Mouse (Mus musculus): ENCODE measurements around the gene Rbpj. TPM values are rescaled to one million over a fixed set of nuclear protein-coding genes. Genes with fewer than 3 reads are reported as not detected.

The Rbpj gene
- polyA plus RNA-seq, 1 experiment: not detected

- no peak overlapping the region for H3K27ac ChIP-seq (ENCODE audit: insufficient read depth, low read depth, low read length)
- TF ChIP-seq POLR2A (IDR thresholded peaks at IDR 0.05; ENCODE audit: insufficient read depth, low read depth, low read length): no peak
- TF ChIP-seq CTCF (IDR thresholded peaks at IDR 0.05; ENCODE audit: insufficient read depth, low read depth, low read length): no peak
- H3K4me3 ChIP-seq (ENCODE audit: insufficient read depth, low read depth, low read length): no peak overlapping the region
- H3K4me1 ChIP-seq (ENCODE audit: control insufficient read depth, insufficient read depth, low read length): no peaks in the 10 kb centered on the region
- 80% methylated on average over 3 of the region's 3 CpGs for WGBS
These were observed 171.3 kb downstream of the Rbpj start for GRCm38 (mm10) chr5:53637206-53637605.

GRCm38 (mm10) chr5:53638647-53639046, 172.7 kb downstream of the Rbpj start:
- no peak for TF ChIP-seq CTCF (IDR thresholded peaks at IDR 0.05; ENCODE audit: insufficient read depth, low read depth, low read length)
- TF ChIP-seq POLR2A (IDR thresholded peaks at IDR 0.05; ENCODE audit: insufficient read depth, low read depth, low read length): no peak
- Histone ChIP-seq H3K4me1 (ENCODE audit: control insufficient read depth, insufficient read depth, low read length) (no peaks in the 10 kb centered on the region), H3K27ac (ENCODE audit: insufficient read depth, low read depth, low read length) (no peak overlapping the region), H3K4me3 (ENCODE audit: insufficient read depth, low read depth, low read length) (no peak overlapping the region)
- WGBS: 70% methylated on average over 3 of the region's 3 CpGs

GRCm38 (mm10) chr5:53646669-53647068, 180.7 kb downstream of the Rbpj start:
- 85% methylated on average over 4 of the region's 9 CpGs for WGBS
- no peaks in the 10 kb centered on the region for H3K4me1 ChIP-seq (ENCODE audit: control insufficient read depth, insufficient read depth, low read length)
- H3K4me3 ChIP-seq (ENCODE audit: insufficient read depth, low read depth, low read length): no peak overlapping the region
- TF ChIP-seq POLR2A (IDR thresholded peaks at IDR 0.05; ENCODE audit: insufficient read depth, low read depth, low read length) (no peak), CTCF (IDR thresholded peaks at IDR 0.05; ENCODE audit: insufficient read depth, low read depth, low read length) (no peak)
- H3K27ac ChIP-seq (ENCODE audit: insufficient read depth, low read depth, low read length): no peak overlapping the region

GRCm38 (mm10) chr5:53647358-53647757, 181.4 kb downstream of the Rbpj start:
- no peak for TF ChIP-seq POLR2A (IDR thresholded peaks at IDR 0.05; ENCODE audit: insufficient read depth, low read depth, low read length)
- TF ChIP-seq CTCF (IDR thresholded peaks at IDR 0.05; ENCODE audit: insufficient read depth, low read depth, low read length): no peak
- no peak overlapping the region for H3K27ac ChIP-seq (ENCODE audit: insufficient read depth, low read depth, low read length)
- WGBS: 93% methylated on average over 2 of the region's 2 CpGs
- H3K4me1 ChIP-seq (ENCODE audit: control insufficient read depth, insufficient read depth, low read length): no peaks in the 10 kb centered on the region
- H3K4me3 ChIP-seq (ENCODE audit: insufficient read depth, low read depth, low read length): no peak overlapping the region

GRCm38 (mm10) chr5:53656596-53656995, 190.6 kb downstream of the Rbpj start:
- no peak overlapping the region for H3K4me3 ChIP-seq (ENCODE audit: insufficient read depth, low read depth, low read length)
- H3K27ac ChIP-seq (ENCODE audit: insufficient read depth, low read depth, low read length): no peak overlapping the region
- H3K4me1 ChIP-seq (ENCODE audit: control insufficient read depth, insufficient read depth, low read length): no peaks in the 10 kb centered on the region
- TF ChIP-seq POLR2A (IDR thresholded peaks at IDR 0.05; ENCODE audit: insufficient read depth, low read depth, low read length) (no peak), CTCF (IDR thresholded peaks at IDR 0.05; ENCODE audit: insufficient read depth, low read depth, low read length) (no peak)
- 24% methylated on average over 1 of the region's 1 CpGs for WGBS

GRCm38 (mm10) chr5:53657925-53658324, 192.0 kb downstream of the Rbpj start:
- H3K27ac ChIP-seq (ENCODE audit: insufficient read depth, low read depth, low read length): no peak overlapping the region
- no peak overlapping the region for H3K4me3 ChIP-seq (ENCODE audit: insufficient read depth, low read depth, low read length)
- H3K4me1 ChIP-seq (ENCODE audit: control insufficient read depth, insufficient read depth, low read length): no peaks in the 10 kb centered on the region
- 81% methylated on average over 6 of the region's 6 CpGs for WGBS
- TF ChIP-seq CTCF (IDR thresholded peaks at IDR 0.05; ENCODE audit: insufficient read depth, low read depth, low read length): no peak

- WGBS: 78% methylated on average over 2 of the region's 2 CpGs
- Histone ChIP-seq H3K27ac (ENCODE audit: insufficient read depth, low read depth, low read length) (no peak overlapping the region), H3K4me3 (ENCODE audit: insufficient read depth, low read depth, low read length) (no peak overlapping the region), H3K4me1 (ENCODE audit: control insufficient read depth, insufficient read depth, low read length) (no peaks in the 10 kb centered on the region)
- no peak for TF ChIP-seq POLR2A (IDR thresholded peaks at IDR 0.05; ENCODE audit: insufficient read depth, low read depth, low read length)
- TF ChIP-seq CTCF (IDR thresholded peaks at IDR 0.05; ENCODE audit: insufficient read depth, low read depth, low read length): no peak
These were observed 195.6 kb downstream of the Rbpj start for GRCm38 (mm10) chr5:53661508-53661907.

GRCm38 (mm10) chr5:53662413-53662812, 196.5 kb downstream of the Rbpj start:
- no peak overlapping the region for H3K4me3 ChIP-seq (ENCODE audit: insufficient read depth, low read depth, low read length)
- WGBS: 38% methylated on average over 1 of the region's 1 CpGs
- no peaks in the 10 kb centered on the region for H3K4me1 ChIP-seq (ENCODE audit: control insufficient read depth, insufficient read depth, low read length)
- no peak overlapping the region for H3K27ac ChIP-seq (ENCODE audit: insufficient read depth, low read depth, low read length)
- TF ChIP-seq POLR2A (IDR thresholded peaks at IDR 0.05; ENCODE audit: insufficient read depth, low read depth, low read length): no peak
- TF ChIP-seq CTCF (IDR thresholded peaks at IDR 0.05; ENCODE audit: insufficient read depth, low read depth, low read length): no peak

GRCm38 (mm10) chr5:53663665-53664064, 197.7 kb downstream of the Rbpj start:
- H3K27ac ChIP-seq (ENCODE audit: insufficient read depth, low read depth, low read length): no peak overlapping the region
- no peak overlapping the region for H3K4me3 ChIP-seq (ENCODE audit: insufficient read depth, low read depth, low read length)
- no peaks in the 10 kb centered on the region for H3K4me1 ChIP-seq (ENCODE audit: control insufficient read depth, insufficient read depth, low read length)
- no peak for TF ChIP-seq CTCF (IDR thresholded peaks at IDR 0.05; ENCODE audit: insufficient read depth, low read depth, low read length)
- TF ChIP-seq POLR2A (IDR thresholded peaks at IDR 0.05; ENCODE audit: insufficient read depth, low read depth, low read length): no peak

- Histone ChIP-seq H3K27ac (ENCODE audit: insufficient read depth, low read depth, low read length) (no peak overlapping the region), H3K4me1 (ENCODE audit: control insufficient read depth, insufficient read depth, low read length) (no peaks in the 10 kb centered on the region), H3K4me3 (ENCODE audit: insufficient read depth, low read depth, low read length) (no peak overlapping the region)
- TF ChIP-seq POLR2A (IDR thresholded peaks at IDR 0.05; ENCODE audit: insufficient read depth, low read depth, low read length) (no peak), CTCF (IDR thresholded peaks at IDR 0.05; ENCODE audit: insufficient read depth, low read depth, low read length) (no peak)
- WGBS: 91% methylated on average over 5 of the region's 5 CpGs
These were observed 202.1 kb downstream of the Rbpj start for GRCm38 (mm10) chr5:53668021-53668420.

Measured in olfactory bulb, adult 2 months (tissue).